Mouse (Mus musculus): ENCODE data around the gene Fam161a.
A peak's percentile ranks its signal among the peaks of the same experiment; 100 is the strongest.

DNA sequence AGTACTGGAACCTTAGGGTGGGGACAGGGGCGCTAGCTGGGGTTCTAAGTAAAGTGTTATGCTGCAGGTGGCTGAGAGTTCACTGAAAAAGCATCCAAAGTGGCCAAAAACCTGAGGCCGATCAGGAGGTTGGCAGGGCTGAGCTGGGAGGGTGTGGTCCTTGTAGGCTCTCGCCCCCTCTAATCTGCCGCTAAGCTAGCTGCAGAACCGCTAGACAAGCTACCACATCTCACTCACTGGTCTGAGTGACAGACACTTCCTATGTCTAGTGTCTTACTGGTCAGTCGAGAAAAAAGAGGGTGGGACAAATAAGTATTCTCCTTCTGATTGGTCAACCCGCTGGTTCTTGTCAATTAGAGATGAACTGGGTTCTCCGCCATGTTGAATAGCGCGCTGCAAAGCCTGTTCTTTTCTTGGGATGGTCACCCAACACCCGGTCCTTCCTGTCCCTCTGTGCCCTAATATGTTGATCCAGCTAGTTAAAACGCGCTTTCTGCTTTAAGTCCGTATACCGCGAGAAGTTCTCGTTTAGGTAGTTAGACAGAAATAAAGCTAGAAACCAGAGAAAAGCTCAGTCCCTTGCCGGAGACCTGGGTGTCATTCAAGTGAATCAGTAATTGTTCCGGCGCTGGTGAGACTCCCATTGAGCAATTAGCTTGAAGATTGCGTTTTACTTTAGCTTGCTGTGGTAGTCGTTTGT, at the start of gene Fam161a:
- TF ChIP-seq POLR2A (IDR thresholded peaks at IDR 0.05; ENCODE audit: low read depth, low read length): peak; percentile 65; the same call in 1 of the 2 replicates
- no peak for TF ChIP-seq CTCF (IDR thresholded peaks at IDR 0.05; ENCODE audit: borderline replicate concordance, insufficient read depth, low read length)
